Mouse (Mus musculus): ENCODE measurements around the gene Cep350. TPM values are rescaled to one million over a fixed set of nuclear protein-coding genes. Genes with fewer than 3 reads are reported as not detected.

Cep350 gene
- polyA plus RNA-seq, 1 experiment from 2014 or later, result 12.6 TPM

- no peak overlapping the region for H3K27ac ChIP-seq
- no peak overlapping the region for H3K4me3 ChIP-seq
- no peaks in the 10 kb centered on the region for H3K9me3 ChIP-seq
- ATAC-seq (ENCODE audit: insufficient number of reproducible peaks, low FRiP score, low TSS enrichment, low read depth), result no peak
- H3K36me3 ChIP-seq, result no peaks in the 10 kb centered on the region
- H3K27me3 ChIP-seq, result no peaks in the 10 kb centered on the region
- H3K9ac ChIP-seq, result no peak overlapping the region
- 36% methylated on average over 5 of the region's 5 CpGs for WGBS
- no peak overlapping the region for H3K4me2 ChIP-seq
- H3K4me1 ChIP-seq, result no peaks in the 10 kb centered on the region
These were observed 146.2 kb downstream of the Cep350 start for GRCm38 (mm10) chr1:155826803-155827395.

- Histone ChIP-seq H3K27ac (no peak overlapping the region), H3K9ac (no peak overlapping the region), H3K36me3 (no peaks in the 10 kb centered on the region), H3K4me2 (no peak overlapping the region), H3K4me3 (no peak overlapping the region), H3K27me3 (no peaks in the 10 kb centered on the region), H3K4me1 (no peaks in the 10 kb centered on the region), H3K9me3 (no peaks in the 10 kb centered on the region)
- 89% methylated on average over 4 of the region's 4 CpGs for WGBS
- no peak for ATAC-seq (ENCODE audit: insufficient number of reproducible peaks, low FRiP score, low TSS enrichment, low read depth)
These were observed 146.9 kb downstream of the Cep350 start for GRCm38 (mm10) chr1:155825940-155826716.

- Histone ChIP-seq H3K4me2 (no peak overlapping the region), H3K36me3 (no peaks in the 10 kb centered on the region), H3K9ac (no peak overlapping the region), H3K4me1 (no peaks in the 10 kb centered on the region), H3K27me3 (no peaks in the 10 kb centered on the region), H3K4me3 (no peak overlapping the region), H3K9me3 (no peaks in the 10 kb centered on the region), H3K27ac (no peak overlapping the region)
- no peak for ATAC-seq (ENCODE audit: insufficient number of reproducible peaks, low FRiP score, low TSS enrichment, low read depth)
- 85% methylated on average over 5 of the region's 5 CpGs for WGBS
These were observed 152.4 kb downstream of the Cep350 start for GRCm38 (mm10) chr1:155820646-155821045.

- no peaks in the 10 kb centered on the region for H3K27me3 ChIP-seq
- no peak for ATAC-seq (ENCODE audit: insufficient number of reproducible peaks, low FRiP score, low TSS enrichment, low read depth)
These were observed 156.9 kb downstream of the Cep350 start for GRCm38 (mm10) chr1:155816167-155816566.

GRCm38 (mm10) chr1:155812581-155813499 is 160.2 kb downstream of the Cep350 start, which contains the start of gene Qsox1:
Gene Qsox1 (minus strand): TSS chr1:155812889.
- Histone ChIP-seq H3K27ac (peak within 1 kb of the TSS; percentile 55), H3K9ac (peak within 1 kb of the TSS; percentile 65), H3K4me1 (peaks cover 32% of the 10 kb centered on the region), H3K4me2 (peak within 1 kb of the TSS; percentile 76), H3K36me3 (no peaks in the 10 kb centered on the region), H3K4me3 (peak within 1 kb of the TSS; percentile 70), H3K9me3 (no peaks in the 10 kb centered on the region), H3K27me3 (no peaks in the 10 kb centered on the region)
- peak; percentile 89 for ATAC-seq (ENCODE audit: insufficient number of reproducible peaks, low FRiP score, low TSS enrichment, low read depth)
- under 1% methylated on average over 63 of the region's 67 CpGs for WGBS

More at GRCm38 (mm10) chr1:155816167-155816566, 156.9 kb downstream of the Cep350 start:
- no peaks in the 10 kb centered on the region for H3K9me3 ChIP-seq
- H3K27ac ChIP-seq, result no peak overlapping the region
- WGBS, result 35% methylated on average over 2 of the region's 2 CpGs
- no peak overlapping the region for H3K4me2 ChIP-seq
- H3K36me3 ChIP-seq, result no peaks in the 10 kb centered on the region
- no peak overlapping the region for H3K9ac ChIP-seq
- H3K4me1 ChIP-seq, result peaks cover 13% of the 10 kb centered on the region
- H3K4me3 ChIP-seq, result no peak overlapping the region

- H3K4me3 ChIP-seq, result peak overlapping the region; percentile 70
- WGBS, result 3% methylated on average over 21 of the region's 22 CpGs
- ATAC-seq (ENCODE audit: insufficient number of reproducible peaks, low FRiP score, low TSS enrichment, low read depth), result 0 out of 2 replicates have a peak, but pooled peaks have one; percentile 8
- no peaks in the 10 kb centered on the region for H3K27me3 ChIP-seq
- peak overlapping the region; percentile 65 for H3K9ac ChIP-seq
- no peaks in the 10 kb centered on the region for H3K9me3 ChIP-seq
- no peaks in the 10 kb centered on the region for H3K36me3 ChIP-seq
- peaks cover 32% of the 10 kb centered on the region for H3K4me1 ChIP-seq
- peak overlapping the region; percentile 55; the same call in 1 of the 2 replicates for H3K27ac ChIP-seq
- H3K4me2 ChIP-seq, result peak overlapping the region; percentile 76
These were observed 161.0 kb downstream of the Cep350 start for GRCm38 (mm10) chr1:155811995-155812580.

- Histone ChIP-seq H3K9ac (0 out of 2 replicates have a peak overlapping the region, but pooled peaks have one; percentile 7), H3K36me3 (no peaks in the 10 kb centered on the region), H3K27ac (no peak overlapping the region; the same call in 1 of the 2 replicates), H3K27me3 (no peaks in the 10 kb centered on the region), H3K4me3 (0 out of 2 replicates have a peak overlapping the region, but pooled peaks have one; percentile 70), H3K4me1 (peaks cover 32% of the 10 kb centered on the region), H3K4me2 (peak overlapping the region; percentile 21; the same call in 1 of the 2 replicates), H3K9me3 (no peaks in the 10 kb centered on the region)
- WGBS, result 46% methylated on average over 7 of the region's 7 CpGs
- ATAC-seq (ENCODE audit: insufficient number of reproducible peaks, low FRiP score, low TSS enrichment, low read depth), result no peak
These were observed 162.4 kb downstream of the Cep350 start for GRCm38 (mm10) chr1:155810616-155811015.

GRCm38 (mm10) chr1:155809706-155810442 is 163.2 kb downstream of the Cep350 start:
- H3K4me2 ChIP-seq, result 0 out of 2 replicates have a peak overlapping the region, but pooled peaks have one; percentile 21
- H3K4me3 ChIP-seq, result no peak overlapping the region
- 0 out of 2 replicates have a peak overlapping the region, but pooled peaks have one; percentile 7 for H3K9ac ChIP-seq

GRCm38 (mm10) chr1:155808261-155808660 is 164.8 kb downstream of the Cep350 start:
- H3K9ac ChIP-seq, result no peak overlapping the region
- H3K27me3 ChIP-seq, result no peaks in the 10 kb centered on the region
- no peak overlapping the region for H3K4me2 ChIP-seq
- no peaks in the 10 kb centered on the region for H3K9me3 ChIP-seq
- H3K36me3 ChIP-seq, result 0 out of 2 replicates have a peak, but pooled peaks cover 3% of the 10 kb centered on the region
- H3K4me3 ChIP-seq, result no peak overlapping the region
- 90% methylated on average over 4 of the region's 4 CpGs for WGBS
- H3K4me1 ChIP-seq, result peaks cover 28% of the 10 kb centered on the region
- ATAC-seq (ENCODE audit: insufficient number of reproducible peaks, low FRiP score, low TSS enrichment, low read depth), result no peak
- no peak overlapping the region for H3K27ac ChIP-seq

More at GRCm38 (mm10) chr1:155809706-155810442, 163.2 kb downstream of the Cep350 start:
- Histone ChIP-seq H3K27me3 (no peaks in the 10 kb centered on the region), H3K9me3 (no peaks in the 10 kb centered on the region), H3K27ac (no peak overlapping the region; the same call in 1 of the 2 replicates), H3K36me3 (no peaks in the 10 kb centered on the region), H3K4me1 (peaks cover 32% of the 10 kb centered on the region)
- 63% methylated on average over 10 of the region's 10 CpGs for WGBS
- no peak for ATAC-seq (ENCODE audit: insufficient number of reproducible peaks, low FRiP score, low TSS enrichment, low read depth)

GRCm38 (mm10) chr1:155805607-155806006 is 167.4 kb downstream of the Cep350 start:
- no peaks in the 10 kb centered on the region for H3K27me3 ChIP-seq
- H3K4me1 ChIP-seq, result peaks cover 14% of the 10 kb centered on the region
- WGBS, result 90% methylated on average over 9 of the region's 9 CpGs
- H3K27ac ChIP-seq, result no peak overlapping the region
- H3K4me3 ChIP-seq, result no peak overlapping the region
- no peak for ATAC-seq (ENCODE audit: insufficient number of reproducible peaks, low FRiP score, low TSS enrichment, low read depth)
- H3K36me3 ChIP-seq, result peaks cover 15% of the 10 kb centered on the region
- no peak overlapping the region for H3K4me2 ChIP-seq
- H3K9ac ChIP-seq, result no peak overlapping the region
- no peaks in the 10 kb centered on the region for H3K9me3 ChIP-seq

Data from limb, embryonic 15.5 days (tissue).